Mouse (Mus musculus) sigmoid colon, adult 10 weeks (tissue): ENCODE data around the gene Map1s. TPM values are rescaled to one million over a fixed set of nuclear protein-coding genes. Genes with fewer than 3 reads are reported as not detected.

Experiments
- polyA plus RNA-seq: library from polyadenylated mRNA; stranded (reverse); fragments of 350-450 nt; fragmentation: Illumina TruSeq; extraction: RNeasy Lipid Tissue Mini Kit (QIAGEN cat#74804); gene quantifications from one replicate; pipeline ENCODE4 v1.2.3, GENCODE M21; 2014; ENCODE audit warnings: low read depth, low replicate concordance

Gene Map1s
- 1.5 TPM for polyA plus RNA-seq

GRCm38 (mm10) chr8:70905831-70906736 lies at the start of gene Map1s:
Map1s (plus strand) TSS chr8:70905932.

GRCm38 (mm10) chr8:70862824-70863641 lies 42.7 kb upstream of the Map1s start, which contains the start of gene Kcnn1:
Kcnn1 (minus strand) TSS chr8:70863258.

GRCm38 (mm10) chr8:70873364-70873985 lies 32.3 kb upstream of the Map1s start, which contains the start of gene Ccdc124:
Ccdc124 (minus strand) TSS chr8:70873935.

GRCm38 (mm10) chr8:70892022-70892895 lies 13.5 kb upstream of the Map1s start, which contains the start of gene Slc5a5:
Slc5a5 (minus strand) TSS chr8:70892757.

GRCm38 (mm10) chr8:70897021-70897680 lies 8.6 kb upstream of the Map1s start, which contains the start of gene Rpl18a:
Rpl18a (minus strand) TSS chr8:70897412.

Other genes starting within 250 kb of the Map1s start
- gene Pgpep1, start 245.5 kb upstream of the Map1s start, polyA plus RNA-seq = 13.4 TPM
- not detected for gene Lsm4, start 232.7 kb upstream of the Map1s start, polyA plus RNA-seq
- gene Jund, start 207.0 kb upstream of the Map1s start, polyA plus RNA-seq = 44.0 TPM
- not detected for gene Iqcn, start 202.5 kb upstream of the Map1s start, polyA plus RNA-seq
- 31.1 TPM for gene Gm3336, start 187.4 kb upstream of the Map1s start, polyA plus RNA-seq
- 0.19 TPM for gene Pde4c, start 182.2 kb upstream of the Map1s start, polyA plus RNA-seq
- 1.7 TPM for gene Rab3a, start 151.3 kb upstream of the Map1s start, polyA plus RNA-seq
- gene Mpv17l2, start 145.0 kb upstream of the Map1s start, polyA plus RNA-seq = 1.7 TPM
- gene Pik3r2, start 129.2 kb upstream of the Map1s start, polyA plus RNA-seq = 1.5 TPM
- 1.9 TPM for gene Mast3, start 100.9 kb upstream of the Map1s start, polyA plus RNA-seq
- not detected for gene Il12rb1, start 97.5 kb upstream of the Map1s start, polyA plus RNA-seq
- gene Arrdc2, start 66.2 kb upstream of the Map1s start, polyA plus RNA-seq = 3.8 TPM
- not detected for gene Kcnn1, start 42.7 kb upstream of the Map1s start, polyA plus RNA-seq
- gene Ccdc124, start 32.0 kb upstream of the Map1s start, polyA plus RNA-seq = not detected
- not detected for gene Slc5a5, start 13.2 kb upstream of the Map1s start, polyA plus RNA-seq
- 55.6 TPM for gene Rpl18a, start 8.5 kb upstream of the Map1s start, polyA plus RNA-seq